Mouse (Mus musculus) brain, embryonic 14.5 days (tissue): ENCODE measurements around the gene Zfp740.

Source experiments
- CTCF ChIP-seq: fragments of 200-500 bp; IDR thresholded peaks from 2 replicates; pipeline ENCODE4 v1.5.1; 2012; ENCODE audit warnings: inconsistent platforms, mild to moderate bottlenecking, moderate library complexity, borderline replicate concordance; ENCODE audit not compliant: insufficient read depth, insufficient read length; ENCODE audit errors: extremely low read depth
- POLR2A ChIP-seq: fragments of 200-500 bp; IDR thresholded peaks from 2 replicates; pipeline ENCODE4 v1.6.1; 2012; ENCODE audit warnings: mild to moderate bottlenecking, inconsistent platforms, borderline replicate concordance; ENCODE audit not compliant: poor library complexity, insufficient read depth, insufficient read length, severe bottlenecking; ENCODE audit errors: extremely low read depth

DNA sequence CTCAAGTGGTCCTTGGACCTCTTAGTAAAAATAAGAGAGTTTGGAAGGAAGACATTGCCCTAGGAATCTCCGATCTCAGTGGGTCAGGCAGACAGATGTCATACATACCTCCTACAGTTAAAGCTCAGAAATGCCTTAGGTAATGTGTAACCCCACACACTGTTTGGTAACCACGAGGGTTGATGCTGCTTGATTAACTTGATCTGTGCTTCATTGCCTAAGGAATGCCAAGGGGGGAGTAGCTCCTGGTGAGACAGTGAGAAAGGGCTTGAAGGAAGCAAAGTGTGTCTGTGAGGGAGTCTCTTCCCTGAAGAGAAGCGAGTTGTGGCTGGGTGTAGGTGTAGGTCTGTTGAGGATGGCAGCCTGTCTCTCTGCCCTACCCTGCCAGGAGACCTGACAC is 4.3 kb downstream of the Zfp740 start:
- no peak for TF ChIP-seq CTCF
- TF ChIP-seq POLR2A = no peak
